Mouse (Mus musculus) forebrain, embryonic 15.5 days (tissue): ENCODE measurements around the gene Amigo3. TPM values are rescaled to one million over a fixed set of nuclear protein-coding genes. Genes with fewer than 3 reads are reported as not detected.

Experiments used
- ATAC-seq: fragments of 200-750 bp; cut with Nextera tagmentation; replicated peaks from 2 replicates; pipeline ENCODE4 v1.8.0; 2017; ENCODE audit warnings: mild to moderate bottlenecking, moderate TSS enrichment, moderate library complexity
- H3K27ac ChIP-seq: fragments of 300-500 bp; sonication (generic); replicated peaks from 2 replicates; pipeline ENCODE4 v1.5.1; 2015; ENCODE audit warnings: mild to moderate bottlenecking, inconsistent platforms
- H3K27me3 ChIP-seq: fragments of 300-500 bp; sonication (generic); 2 replicates; pipeline ENCODE4 v1.6.1; 2015; ENCODE audit warnings: inconsistent platforms
- H3K36me3 ChIP-seq: fragments of 300-500 bp; sonication (generic); 2 replicates; pipeline ENCODE4 v1.6.1; 2015; ENCODE audit warnings: mild to moderate bottlenecking, inconsistent platforms
- H3K4me1 ChIP-seq: fragments of 300-500 bp; sonication (generic); 2 replicates; pipeline ENCODE4 v1.6.1; 2015; ENCODE audit warnings: inconsistent platforms
- H3K4me2 ChIP-seq: fragments of 300-500 bp; sonication (generic); replicated peaks from 2 replicates; pipeline ENCODE4 v1.6.1; 2015; ENCODE audit warnings: mild to moderate bottlenecking, inconsistent platforms
- H3K4me3 ChIP-seq: fragments of 300-500 bp; sonication (generic); 2 replicates; pipeline ENCODE4 v1.5.1; 2015; ENCODE audit warnings: mild to moderate bottlenecking, inconsistent platforms
- H3K9ac ChIP-seq: fragments of 300-500 bp; sonication (generic); replicated peaks from 2 replicates; pipeline ENCODE4 v1.6.1; 2015; ENCODE audit warnings: mild to moderate bottlenecking, inconsistent platforms
- H3K9me3 ChIP-seq: fragments of 300-500 bp; sonication (generic); 2 replicates; pipeline ENCODE4 v1.6.1; 2016; ENCODE audit warnings: inconsistent platforms
- WGBS: fragments of 180-500 bp; shearing (Covaris S2); methylation state at CpG from one replicate; pipeline ENCODE4 v1.1.7; 2015; ENCODE audit warnings: mixed read lengths; 5-methylcytosine and 5-hydroxymethylcytosine counted together
- polyA plus RNA-seq: library from polyadenylated mRNA; unstranded; fragments of >200 nt; fragmentation: Nextera tagmentation; extraction: Ambion mirVana; gene quantifications from 2 replicates; pipeline ENCODE4 v1.2.1, GENCODE M21; 2015

The Amigo3 gene
- polyA plus RNA-seq, 1 experiment from 2014 or later: 3.2 TPM

GRCm38 (mm10) chr9:108044751-108045492 lies 8.0 kb upstream of the Amigo3 start:
- Histone ChIP-seq H3K4me2 (no peak overlapping the region), H3K9me3 (no peaks in the 10 kb centered on the region), H3K9ac (no peak overlapping the region), H3K27ac (no peak overlapping the region), H3K27me3 (no peaks in the 10 kb centered on the region), H3K36me3 (peaks cover 60% of the 10 kb centered on the region), H3K4me3 (no peak overlapping the region), H3K4me1 (peaks cover 16% of the 10 kb centered on the region)
- no peak for ATAC-seq
- WGBS: 98% methylated on average over 8 of the region's 8 CpGs

DNA sequence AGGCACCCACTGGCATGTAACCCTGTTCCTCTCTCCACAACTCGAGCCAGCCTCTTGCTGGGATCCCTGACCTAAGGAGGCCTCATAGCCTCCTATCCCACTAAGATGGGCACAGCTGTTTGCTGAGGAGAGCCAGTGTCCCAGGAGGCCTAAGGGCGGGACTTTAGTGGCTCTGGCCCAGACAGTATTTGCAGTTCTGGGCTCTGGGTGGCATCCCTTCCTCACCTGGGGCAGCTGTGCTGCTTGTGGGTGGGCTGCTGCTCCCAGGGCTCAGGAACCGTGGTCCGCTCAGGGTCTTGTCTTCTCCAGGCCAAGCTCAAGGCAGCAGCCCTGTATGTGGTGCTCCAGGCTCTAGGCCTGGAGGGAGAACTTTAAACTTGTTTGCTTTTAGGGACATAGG lies 6.4 kb upstream of the Amigo3 start:
- no peak for ATAC-seq
- no peaks in the 10 kb centered on the region for H3K27me3 ChIP-seq
- H3K4me2 ChIP-seq: no peak overlapping the region
- no peak overlapping the region for H3K27ac ChIP-seq
- peaks cover 18% of the 10 kb centered on the region for H3K4me1 ChIP-seq
- H3K9ac ChIP-seq: no peak overlapping the region
- H3K36me3 ChIP-seq: peaks cover 53% of the 10 kb centered on the region
- 86% methylated on average over 4 of the region's 4 CpGs for WGBS
- H3K9me3 ChIP-seq: no peaks in the 10 kb centered on the region
- H3K4me3 ChIP-seq: no peak overlapping the region

DNA sequence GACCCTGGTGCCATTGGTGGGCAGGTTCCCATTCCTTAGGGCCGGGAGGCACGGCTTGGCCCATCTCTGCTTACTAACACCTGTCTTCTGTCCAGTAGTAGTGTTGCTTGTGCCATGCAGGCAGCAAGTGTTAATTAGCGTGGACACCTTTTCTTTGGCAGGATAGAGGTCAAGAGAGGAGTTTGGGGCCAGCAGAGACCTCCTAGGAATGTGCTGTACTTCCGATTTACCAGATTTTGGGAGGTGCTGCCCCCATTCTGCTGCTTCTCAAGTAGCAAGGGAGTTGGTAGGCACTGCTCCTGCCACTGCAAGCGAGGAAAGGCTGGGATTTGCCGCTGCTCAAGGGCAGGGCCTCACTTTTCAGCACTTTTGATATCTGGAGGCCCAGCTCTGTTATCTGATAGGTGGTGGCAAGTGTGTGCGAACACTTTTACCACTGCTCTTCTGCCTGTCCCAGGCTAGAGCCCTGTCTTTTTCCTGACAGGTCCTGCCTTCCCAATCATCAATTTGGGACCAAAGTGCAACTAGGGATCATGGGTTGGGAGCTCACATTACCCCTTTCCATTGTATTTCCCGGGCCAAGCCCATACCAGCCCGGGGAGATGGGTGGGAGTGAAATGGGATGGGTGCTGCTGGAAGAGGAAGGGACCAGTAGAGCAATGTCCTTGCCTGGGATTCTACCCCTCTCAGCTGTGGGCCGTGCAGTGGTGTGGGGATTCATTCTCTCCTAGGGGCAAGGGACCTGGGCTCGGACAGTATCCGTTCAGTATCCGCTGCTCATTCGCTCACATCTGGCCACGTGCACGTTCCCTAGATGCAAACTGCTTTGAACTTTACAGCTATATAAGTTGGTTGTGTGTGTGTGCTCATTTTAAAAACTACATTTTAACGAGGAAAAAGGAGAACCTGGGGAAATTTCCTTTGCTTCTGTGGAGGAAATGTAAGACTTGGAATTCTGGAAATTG lies 5.1 kb upstream of the Amigo3 start:
- Histone ChIP-seq H3K27ac (peak overlapping the region; percentile 59), H3K36me3 (peaks cover 43% of the 10 kb centered on the region), H3K4me3 (peak overlapping the region; percentile 75), H3K9ac (peak overlapping the region; percentile 62; the same call in 1 of the 2 replicates), H3K4me1 (peaks cover 24% of the 10 kb centered on the region), H3K9me3 (no peaks in the 10 kb centered on the region), H3K27me3 (no peaks in the 10 kb centered on the region), H3K4me2 (peak overlapping the region; percentile 91)
- no peak for ATAC-seq
- 45% methylated on average over 17 of the region's 17 CpGs for WGBS

- H3K27me3 ChIP-seq: no peaks in the 10 kb centered on the region
- 2% methylated on average over 19 of the region's 19 CpGs for WGBS
- peak overlapping the region; percentile 91 for H3K4me2 ChIP-seq
- H3K9ac ChIP-seq: peak overlapping the region; percentile 62
- H3K9me3 ChIP-seq: no peaks in the 10 kb centered on the region
- H3K4me1 ChIP-seq: peaks cover 29% of the 10 kb centered on the region
- H3K27ac ChIP-seq: peak overlapping the region; percentile 59
- peaks cover 37% of the 10 kb centered on the region for H3K36me3 ChIP-seq
- ATAC-seq: peak; percentile 47
- H3K4me3 ChIP-seq: peak overlapping the region; percentile 75
Measured at GRCm38 (mm10) chr9:108048566-108048955, 4.4 kb upstream of the Amigo3 start.

- peaks cover 42% of the 10 kb centered on the region for H3K36me3 ChIP-seq
- no peaks in the 10 kb centered on the region for H3K9me3 ChIP-seq
Measured at GRCm38 (mm10) chr9:108049016-108049455, 3.9 kb upstream of the Amigo3 start, which contains the start of gene Gmppb. Gene Gmppb, plus strand, starts transcription at chr9:108049242.

DNA sequence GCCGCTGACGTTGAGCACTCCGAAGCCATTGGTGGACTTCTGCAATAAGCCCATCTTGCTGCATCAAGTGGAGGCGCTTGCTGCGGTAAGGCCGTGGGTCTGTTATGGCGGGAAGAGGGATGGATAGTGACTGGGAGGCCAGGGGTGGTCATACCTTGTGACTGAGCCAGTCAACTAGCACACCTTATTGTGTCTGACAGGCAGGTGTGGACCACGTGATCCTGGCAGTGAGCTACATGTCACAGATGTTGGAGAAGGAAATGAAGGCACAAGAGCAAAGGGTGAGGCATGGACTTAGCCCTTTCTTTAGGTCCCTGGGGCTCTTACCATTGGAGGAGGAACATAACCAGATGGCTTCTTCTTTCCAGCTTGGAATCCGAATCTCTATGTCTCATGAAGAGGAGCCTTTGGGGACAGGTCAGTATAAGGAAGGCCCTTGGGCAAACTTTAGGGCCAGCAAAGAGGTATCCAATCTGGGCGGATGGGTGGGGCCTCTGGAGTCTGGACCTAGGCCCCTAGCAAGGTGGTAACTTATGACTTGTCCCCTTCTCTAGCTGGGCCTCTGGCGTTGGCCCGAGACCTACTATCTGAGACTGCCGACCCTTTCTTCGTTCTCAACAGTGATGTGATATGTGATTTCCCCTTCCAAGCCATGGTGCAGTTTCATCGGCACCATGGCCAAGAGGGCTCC lies 3.3 kb upstream of the Amigo3 start:
- Histone ChIP-seq H3K27me3 (no peaks in the 10 kb centered on the region), H3K4me2 (peak overlapping the region; percentile 91), H3K4me1 (peaks cover 29% of the 10 kb centered on the region), H3K9ac (peak overlapping the region; percentile 62), H3K9me3 (no peaks in the 10 kb centered on the region), H3K36me3 (peaks cover 41% of the 10 kb centered on the region), H3K4me3 (peak overlapping the region; percentile 75), H3K27ac (peak overlapping the region; percentile 67)
- WGBS: 45% methylated on average over 15 of the region's 15 CpGs
- ATAC-seq: peak; percentile 9

More at GRCm38 (mm10) chr9:108049016-108049455, 3.9 kb upstream of the Amigo3 start, which contains the start of gene Gmppb:
- WGBS: under 1% methylated on average over 38 of the region's 39 CpGs
- peaks cover 29% of the 10 kb centered on the region for H3K4me1 ChIP-seq
- no peaks in the 10 kb centered on the region for H3K27me3 ChIP-seq
- peak within 1 kb of the TSS; percentile 91 for H3K4me2 ChIP-seq
- peak within 1 kb of the TSS; percentile 67 for H3K27ac ChIP-seq
- peak; percentile 95 for ATAC-seq
- H3K9ac ChIP-seq: peak within 1 kb of the TSS; percentile 62
- H3K4me3 ChIP-seq: peak within 1 kb of the TSS; percentile 75

DNA sequence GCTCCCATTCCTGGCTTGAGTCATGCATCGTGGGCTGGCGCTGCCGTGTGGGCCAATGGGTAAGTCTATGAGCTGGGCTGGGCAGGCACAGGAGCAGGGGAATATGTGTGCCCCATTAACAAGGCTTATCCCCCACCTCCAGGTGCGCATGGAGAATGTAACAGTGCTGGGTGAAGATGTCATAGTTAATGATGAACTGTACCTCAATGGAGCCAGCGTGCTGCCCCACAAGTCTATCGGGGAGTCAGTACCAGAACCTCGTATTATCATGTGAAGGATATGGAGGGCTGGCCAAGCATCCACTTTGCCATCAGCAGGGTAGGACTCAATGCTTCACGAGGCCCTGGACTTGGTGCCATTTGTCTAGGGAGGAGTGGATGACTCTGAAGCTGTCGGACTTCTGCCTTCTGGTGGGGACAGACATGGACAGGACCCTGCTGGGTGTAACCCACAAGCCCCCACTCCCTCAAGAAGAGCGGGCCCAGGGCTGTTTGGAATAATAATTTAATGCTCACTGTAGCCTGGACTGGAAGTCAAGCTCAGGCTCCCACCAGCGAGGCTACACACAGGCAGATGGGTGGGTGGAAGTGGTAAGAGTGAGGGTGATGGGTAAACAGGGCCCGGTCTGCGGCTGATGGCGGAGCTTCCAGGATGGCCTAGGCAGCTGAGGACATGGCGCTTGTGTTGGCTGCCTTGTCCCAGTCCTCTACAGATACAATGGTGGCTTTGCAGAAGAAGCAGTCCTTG lies 1.6 kb upstream of the Amigo3 start:
- no peak overlapping the region for H3K9ac ChIP-seq
- no peaks in the 10 kb centered on the region for H3K27me3 ChIP-seq
- H3K4me1 ChIP-seq: peaks cover 29% of the 10 kb centered on the region
- no peaks in the 10 kb centered on the region for H3K9me3 ChIP-seq
- H3K36me3 ChIP-seq: peaks cover 33% of the 10 kb centered on the region
- 95% methylated on average over 15 of the region's 15 CpGs for WGBS
- no peak overlapping the region for H3K4me3 ChIP-seq
- H3K27ac ChIP-seq: no peak overlapping the region
- ATAC-seq: no peak
- no peak overlapping the region for H3K4me2 ChIP-seq

GRCm38 (mm10) chr9:108051931-108052220 lies 1.1 kb upstream of the Amigo3 start:
- Histone ChIP-seq H3K9me3 (no peaks in the 10 kb centered on the region), H3K4me2 (no peak overlapping the region), H3K4me1 (peaks cover 29% of the 10 kb centered on the region), H3K36me3 (peaks cover 27% of the 10 kb centered on the region), H3K4me3 (no peak overlapping the region), H3K9ac (no peak overlapping the region), H3K27ac (no peak overlapping the region), H3K27me3 (no peaks in the 10 kb centered on the region)
- ATAC-seq: no peak
- 83% methylated on average over 4 of the region's 4 CpGs for WGBS

DNA sequence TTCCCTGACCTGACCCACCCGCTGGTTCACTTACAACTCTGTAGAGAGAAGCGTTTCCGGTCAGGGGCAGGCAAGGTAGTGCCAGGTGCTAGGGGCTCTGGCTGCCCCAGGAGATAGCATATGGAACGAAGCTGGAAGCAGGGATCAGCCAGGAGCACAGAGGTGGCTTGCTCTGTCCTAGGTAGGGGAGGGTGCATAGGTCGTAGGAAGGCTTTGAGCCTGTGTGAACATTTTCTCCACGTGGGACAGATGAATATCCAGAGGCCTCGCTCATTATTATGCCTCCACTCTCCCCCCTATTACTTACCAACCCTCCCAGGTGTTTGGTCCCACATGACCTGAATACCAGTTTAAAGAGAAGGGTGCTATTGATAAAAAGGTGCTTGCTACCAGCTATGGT lies 548 bp upstream of the Amigo3 start:
- Histone ChIP-seq H3K36me3 (peaks cover 25% of the 10 kb centered on the region), H3K27ac (no peak overlapping the region)

GRCm38 (mm10) chr9:108053665-108054225 lies 786 bp downstream of the Amigo3 start:
- Histone ChIP-seq H3K36me3 (peaks cover 35% of the 10 kb centered on the region), H3K9ac (no peak overlapping the region)

More for the DNA sequence above, 548 bp upstream of the Amigo3 start:
- no peak overlapping the region for H3K9ac ChIP-seq
- H3K9me3 ChIP-seq: no peaks in the 10 kb centered on the region
- 76% methylated on average over 7 of the region's 7 CpGs for WGBS
- H3K27me3 ChIP-seq: no peaks in the 10 kb centered on the region
- ATAC-seq: no peak
- no peak overlapping the region for H3K4me2 ChIP-seq
- peaks cover 29% of the 10 kb centered on the region for H3K4me1 ChIP-seq
- no peak overlapping the region for H3K4me3 ChIP-seq

More at GRCm38 (mm10) chr9:108053665-108054225, 786 bp downstream of the Amigo3 start:
- WGBS: 93% methylated on average over 15 of the region's 15 CpGs
- peaks cover 20% of the 10 kb centered on the region for H3K4me1 ChIP-seq
- H3K4me3 ChIP-seq: no peak overlapping the region
- no peak for ATAC-seq
- no peaks in the 10 kb centered on the region for H3K9me3 ChIP-seq
- no peaks in the 10 kb centered on the region for H3K27me3 ChIP-seq
- no peak overlapping the region for H3K4me2 ChIP-seq
- H3K27ac ChIP-seq: no peak overlapping the region
